Mouse (Mus musculus) forebrain, embryonic 13.5 days (tissue): ENCODE measurements around the gene Commd9. TPM values are rescaled to one million over a fixed set of nuclear protein-coding genes. Genes with fewer than 3 reads are reported as not detected.

Experiments
- ATAC-seq: fragments of 200-750 bp; cut with Nextera tagmentation; 2 replicates; pipeline ENCODE4 v1.8.0; 2017
- H3K27ac ChIP-seq: fragments of 300-500 bp; sonication (generic); 2 replicates; pipeline ENCODE4 v1.5.1; 2015; ENCODE audit warnings: inconsistent platforms, mild to moderate bottlenecking, moderate library complexity
- H3K27me3 ChIP-seq: fragments of 300-500 bp; sonication (generic); 2 replicates; pipeline ENCODE4 v1.6.1; 2015; ENCODE audit warnings: mild to moderate bottlenecking, inconsistent platforms
- H3K36me3 ChIP-seq: fragments of 300-500 bp; sonication (generic); 2 replicates; pipeline ENCODE4 v1.6.1; 2015; ENCODE audit warnings: mild to moderate bottlenecking, inconsistent platforms; ENCODE audit not compliant: poor library complexity, severe bottlenecking
- H3K4me1 ChIP-seq: fragments of 300-500 bp; sonication (generic); 2 replicates; pipeline ENCODE4 v1.6.1; 2015; ENCODE audit warnings: inconsistent platforms
- H3K4me2 ChIP-seq: fragments of 300-500 bp; sonication (generic); 2 replicates; pipeline ENCODE4 v1.6.1; 2015; ENCODE audit warnings: inconsistent platforms, mild to moderate bottlenecking, moderate library complexity
- H3K4me3 ChIP-seq: fragments of 300-500 bp; sonication (generic); 2 replicates; pipeline ENCODE4 v1.5.1; 2015; ENCODE audit warnings: mild to moderate bottlenecking, inconsistent platforms
- H3K9ac ChIP-seq: fragments of 300-500 bp; sonication (generic); 2 replicates; pipeline ENCODE4 v1.6.1; 2015; ENCODE audit warnings: mild to moderate bottlenecking, inconsistent platforms
- H3K9me3 ChIP-seq: fragments of 300-500 bp; sonication (generic); replicated peaks from 2 replicates; pipeline ENCODE4 v1.6.1; 2016; ENCODE audit warnings: inconsistent platforms
- WGBS: fragments of 180-500 bp; shearing (Covaris S2); methylation state at CpG from one replicate; pipeline ENCODE4 v1.1.7; 2015; 5-methylcytosine and 5-hydroxymethylcytosine counted together
- polyA plus RNA-seq: library from polyadenylated mRNA; unstranded; fragments of >200 nt; fragmentation: Nextera tagmentation; extraction: Ambion mirVana; gene quantifications from 2 replicates; pipeline ENCODE4 v1.2.1, GENCODE M21; 2015

Gene Commd9
- polyA plus RNA-seq, 1 experiment from 2014 or later, result 86.8 TPM

DNA sequence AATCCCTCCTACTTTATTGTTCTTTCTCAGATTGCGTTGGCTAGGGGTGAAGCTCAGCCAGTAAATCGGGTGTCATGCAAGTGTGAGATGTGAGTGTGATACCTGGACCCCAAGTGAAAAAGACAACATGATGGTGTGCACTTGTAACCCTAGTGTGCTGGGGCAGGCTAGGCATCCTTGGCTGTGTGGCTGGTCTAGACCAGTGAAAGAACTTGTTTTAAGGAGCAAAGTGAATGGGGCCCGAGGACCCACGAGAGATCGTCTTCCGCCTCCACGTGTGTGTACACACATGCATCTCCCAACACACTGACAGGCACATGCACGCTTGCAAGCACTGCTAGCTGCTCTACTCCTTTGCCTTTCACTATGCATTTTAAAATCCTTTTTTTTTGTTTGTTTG, 2.8 kb downstream of the Commd9 start:
- Histone ChIP-seq H3K4me1 (peaks cover 8% of the 10 kb centered on the region), H3K4me3 (no peak overlapping the region), H3K36me3 (no peaks in the 10 kb centered on the region), H3K4me2 (no peak overlapping the region), H3K27me3 (no peaks in the 10 kb centered on the region), H3K9me3 (no peaks in the 10 kb centered on the region), H3K9ac (no peak overlapping the region), H3K27ac (no peak overlapping the region)
- 95% methylated on average over 8 of the region's 8 CpGs for WGBS
- no peak for ATAC-seq

DNA sequence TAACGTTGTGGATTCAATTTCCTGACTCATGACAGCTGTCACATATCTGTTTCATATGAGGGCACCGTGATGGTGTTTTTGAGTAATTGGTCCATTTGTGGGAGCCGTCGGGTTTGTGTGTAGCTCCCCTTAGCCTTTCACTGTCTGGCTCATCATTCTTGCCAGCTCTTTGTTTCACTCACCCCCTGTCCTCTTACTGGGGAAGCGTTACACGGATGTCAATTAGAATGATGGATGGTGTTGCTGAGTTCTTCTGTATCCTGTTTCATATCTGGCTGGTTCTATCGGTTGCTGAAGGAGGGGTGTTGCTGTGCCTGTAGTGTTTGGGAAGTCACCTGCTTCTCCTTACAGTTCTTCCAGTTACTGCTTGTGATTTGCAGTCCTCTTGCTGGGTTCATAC, 5.1 kb downstream of the Commd9 start:
- Histone ChIP-seq H3K9ac (no peak overlapping the region; the same call in 1 of the 2 replicates), H3K4me1 (peaks cover 8% of the 10 kb centered on the region), H3K36me3 (peaks cover 11% of the 10 kb centered on the region), H3K27ac (no peak overlapping the region), H3K4me2 (no peak overlapping the region), H3K9me3 (no peaks in the 10 kb centered on the region), H3K27me3 (no peaks in the 10 kb centered on the region), H3K4me3 (no peak overlapping the region)
- ATAC-seq, result no peak
- 73% methylated on average over 7 of the region's 7 CpGs for WGBS

DNA sequence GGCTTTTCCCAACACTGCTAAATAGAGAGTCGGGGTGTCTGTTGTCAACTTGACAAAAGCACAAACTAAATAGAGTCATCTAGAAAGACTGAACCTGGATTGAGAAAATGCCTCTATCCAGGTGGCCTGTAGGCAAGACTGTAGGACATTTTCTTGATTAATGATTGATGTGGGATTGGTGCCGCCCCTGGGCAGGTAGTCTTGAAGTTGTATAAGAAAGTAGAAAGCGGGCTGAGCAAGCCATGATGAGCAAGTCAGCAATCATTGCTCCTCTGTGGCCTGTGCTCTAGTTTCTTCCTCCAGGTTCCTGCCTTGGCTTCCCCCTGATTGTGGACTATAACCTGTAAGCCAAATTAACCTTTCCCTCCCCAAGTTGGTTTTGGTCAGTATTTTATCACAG, 8.1 kb downstream of the Commd9 start:
- Histone ChIP-seq H3K4me3 (no peak overlapping the region), H3K27me3 (no peaks in the 10 kb centered on the region), H3K36me3 (peaks cover 26% of the 10 kb centered on the region), H3K27ac (no peak overlapping the region), H3K9me3 (no peaks in the 10 kb centered on the region), H3K9ac (no peak overlapping the region), H3K4me2 (no peak overlapping the region), H3K4me1 (no peaks in the 10 kb centered on the region)
- WGBS, result 96% methylated on average over 3 of the region's 3 CpGs
- ATAC-seq, result no peak

DNA sequence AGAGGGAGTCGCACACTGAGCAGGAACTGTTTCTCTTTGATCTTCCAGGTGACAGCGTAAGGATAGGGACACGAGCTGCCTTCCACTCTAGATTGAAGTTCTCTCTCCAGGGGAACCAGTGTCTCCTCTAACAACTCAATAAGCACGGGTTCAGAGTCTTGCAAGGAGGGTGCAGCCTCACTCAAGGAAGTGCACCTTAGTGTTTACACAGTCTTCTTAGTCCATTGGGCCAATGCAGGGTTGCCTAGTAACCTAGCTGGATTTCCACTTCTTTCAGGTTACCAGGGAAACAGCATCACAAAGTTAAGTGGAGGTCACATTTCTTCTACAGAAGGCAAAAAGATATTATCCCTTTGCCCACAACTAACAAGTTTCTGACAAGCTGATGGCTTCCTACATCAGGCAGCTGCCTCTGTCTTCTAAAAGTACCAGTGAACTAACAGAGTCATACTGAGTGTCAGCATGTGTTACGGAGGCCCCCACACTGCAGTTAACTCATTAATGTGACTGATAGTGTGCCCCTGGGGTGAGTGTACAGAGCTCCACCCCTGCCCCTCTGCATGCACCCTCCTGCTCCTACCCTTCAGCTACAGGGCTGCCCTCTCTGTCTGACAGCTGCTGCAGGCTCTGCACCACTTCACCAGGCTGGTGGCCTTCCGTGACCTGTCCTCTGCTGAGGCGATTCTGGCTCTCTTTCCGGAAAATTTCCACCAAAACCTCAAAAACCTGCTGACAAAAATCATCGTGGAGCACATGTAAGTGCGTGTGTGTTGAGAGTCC, 10.6 kb downstream of the Commd9 start:
- no peaks in the 10 kb centered on the region for H3K27me3 ChIP-seq
- H3K36me3 ChIP-seq, result peaks cover 49% of the 10 kb centered on the region
- 82% methylated on average over 10 of the region's 10 CpGs for WGBS
- H3K27ac ChIP-seq, result no peak overlapping the region
- no peak overlapping the region for H3K4me2 ChIP-seq
- H3K9ac ChIP-seq, result no peak overlapping the region
- H3K4me1 ChIP-seq, result no peaks in the 10 kb centered on the region
- no peak overlapping the region for H3K4me3 ChIP-seq
- 0 out of 2 replicates have a peak, but pooled peaks have one; percentile 19 for ATAC-seq
- no peaks in the 10 kb centered on the region for H3K9me3 ChIP-seq

DNA sequence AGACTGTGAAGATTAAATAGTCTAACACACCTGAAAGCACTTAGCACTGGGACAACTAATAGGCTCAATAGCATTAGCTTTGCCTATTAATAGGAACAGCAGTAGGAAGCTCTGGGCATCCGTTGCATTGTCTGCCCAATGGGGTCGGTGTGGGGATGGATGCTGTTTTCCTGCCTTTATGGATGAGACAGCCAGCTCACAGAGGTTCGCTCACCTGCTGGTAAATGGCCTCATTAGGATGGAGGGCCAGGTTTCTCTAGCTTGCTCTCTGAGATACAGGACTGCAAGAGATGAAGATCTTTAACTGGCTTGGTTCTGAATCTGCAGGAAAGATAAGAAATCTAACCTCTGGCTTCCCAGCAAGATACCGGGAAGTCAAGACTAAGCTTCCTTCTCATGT, 16.1 kb downstream of the Commd9 start:
- Histone ChIP-seq H3K4me3 (no peak overlapping the region), H3K36me3 (peaks cover 34% of the 10 kb centered on the region), H3K4me1 (peaks cover 7% of the 10 kb centered on the region), H3K27me3 (no peaks in the 10 kb centered on the region), H3K9ac (no peak overlapping the region), H3K9me3 (no peaks in the 10 kb centered on the region), H3K4me2 (no peak overlapping the region), H3K27ac (no peak overlapping the region)
- ATAC-seq, result no peak
- WGBS, result 79% methylated on average over 4 of the region's 4 CpGs

DNA sequence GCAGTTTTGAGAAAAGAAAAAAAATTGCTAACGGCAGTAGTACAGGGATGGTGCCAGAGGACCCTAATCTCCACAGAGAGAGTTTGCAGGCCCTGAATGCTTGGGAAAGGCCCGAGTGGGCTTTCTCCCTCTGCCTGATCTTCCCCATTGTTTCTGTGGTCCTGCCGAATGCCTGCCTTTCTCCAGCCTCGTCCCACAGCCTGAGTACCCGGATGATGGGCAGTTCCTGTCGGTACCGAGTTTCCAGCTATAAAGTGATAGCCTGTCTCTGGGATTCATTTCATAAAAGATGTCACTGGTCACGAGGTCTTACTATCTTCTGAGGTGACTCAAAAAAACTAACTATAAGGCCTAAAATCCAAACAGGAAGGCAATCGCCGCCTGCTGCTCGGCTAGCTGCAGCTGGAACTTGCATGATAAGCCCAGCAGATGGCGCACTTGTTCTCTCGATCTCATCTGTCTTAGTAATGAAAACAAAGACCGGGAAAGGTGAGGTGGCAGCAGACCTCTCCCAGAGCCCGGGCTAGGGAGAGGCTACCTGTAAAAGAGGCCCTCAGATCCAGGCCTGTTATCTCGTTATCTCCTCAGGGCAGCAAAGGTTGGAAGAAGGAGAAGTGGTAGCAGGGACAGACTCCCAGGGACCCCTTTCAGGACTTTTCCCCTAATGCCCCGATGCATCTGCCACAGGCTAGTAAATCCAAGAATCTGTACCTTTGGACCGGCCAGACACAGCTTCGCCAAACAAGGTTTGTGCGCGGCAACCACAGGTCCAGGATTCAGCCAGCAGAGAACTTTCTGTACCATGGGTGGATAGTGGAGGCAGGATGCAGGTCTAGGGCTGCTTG, 19.7 kb downstream of the Commd9 start:
- H3K4me2 ChIP-seq, result peak overlapping the region; percentile 44
- peaks cover 13% of the 10 kb centered on the region; the same call in 1 of the 2 replicates for H3K36me3 ChIP-seq
- no peaks in the 10 kb centered on the region for H3K27me3 ChIP-seq
- H3K27ac ChIP-seq, result peak overlapping the region; percentile 51; the same call in 1 of the 2 replicates
- H3K4me3 ChIP-seq, result peak overlapping the region; percentile 12; the same call in 1 of the 2 replicates
- ATAC-seq, result peak; percentile 80
- WGBS, result 17% methylated on average over 21 of the region's 21 CpGs
- H3K9ac ChIP-seq, result peak overlapping the region; percentile 35
- H3K4me1 ChIP-seq, result peaks cover 21% of the 10 kb centered on the region
- peaks cover 5% of the 10 kb centered on the region; the same call in 1 of the 2 replicates for H3K9me3 ChIP-seq

DNA sequence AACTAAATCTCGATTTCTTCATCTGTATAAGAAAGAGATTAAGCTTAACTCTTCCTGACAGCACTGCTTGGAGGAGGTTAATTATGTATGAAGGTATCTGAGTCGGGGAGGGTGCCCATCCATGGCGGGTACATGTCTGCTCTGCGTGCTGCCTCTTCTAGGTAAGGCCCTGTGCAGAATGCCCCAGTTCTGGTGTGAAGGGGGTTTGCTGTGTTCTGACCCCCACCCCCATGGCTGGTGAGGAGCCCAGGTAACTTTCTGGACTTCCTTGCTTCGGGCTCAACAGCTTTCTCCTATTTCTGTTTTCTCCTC, 20.3 kb downstream of the Commd9 start:
- peak overlapping the region; percentile 35 for H3K9ac ChIP-seq
- peak; percentile 46 for ATAC-seq
- peak overlapping the region; percentile 44; the same call in 1 of the 2 replicates for H3K4me2 ChIP-seq
- no peak overlapping the region for H3K4me3 ChIP-seq
- peaks cover 21% of the 10 kb centered on the region for H3K4me1 ChIP-seq
- 55% methylated on average over 5 of the region's 5 CpGs for WGBS
- peak overlapping the region; percentile 51; the same call in 1 of the 2 replicates for H3K27ac ChIP-seq
- no peaks in the 10 kb centered on the region for H3K27me3 ChIP-seq
- peaks cover 5% of the 10 kb centered on the region; the same call in 1 of the 2 replicates for H3K9me3 ChIP-seq
- peaks cover 8% of the 10 kb centered on the region; the same call in 1 of the 2 replicates for H3K36me3 ChIP-seq

DNA sequence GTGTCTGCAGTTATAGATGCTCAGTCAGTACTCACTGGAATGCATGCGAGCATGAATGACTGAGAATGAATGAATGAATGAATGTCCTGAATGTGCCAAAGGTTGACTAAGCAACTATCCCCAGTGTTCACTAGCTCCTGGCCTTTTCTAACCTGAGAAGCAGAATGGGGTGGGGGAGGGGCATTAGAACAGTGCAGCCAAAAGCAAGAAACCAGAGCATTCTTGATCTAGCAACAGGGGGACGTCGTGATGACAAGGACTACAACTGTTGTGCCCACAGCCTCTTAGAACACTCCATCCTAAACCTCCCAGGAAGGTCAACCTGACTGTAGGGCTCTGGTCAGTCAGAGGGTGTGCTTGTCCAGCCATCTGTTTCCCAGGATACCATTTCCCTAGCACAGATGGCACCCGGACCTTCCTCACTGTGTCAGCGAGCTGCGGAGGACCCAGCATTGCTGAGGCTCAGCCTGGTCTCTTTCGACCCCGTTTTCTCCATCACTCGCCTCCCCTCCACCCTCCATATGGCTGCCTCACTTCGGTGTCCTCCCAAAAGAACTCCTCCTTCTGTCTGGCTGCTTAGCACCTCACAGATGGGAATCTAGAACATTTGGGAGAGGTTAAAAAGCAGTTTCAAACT, 21.5 kb downstream of the Commd9 start:
- Histone ChIP-seq H3K27ac (no peak overlapping the region), H3K9me3 (peaks cover 5% of the 10 kb centered on the region; the same call in 1 of the 2 replicates), H3K4me1 (peaks cover 21% of the 10 kb centered on the region), H3K27me3 (no peaks in the 10 kb centered on the region), H3K4me2 (no peak overlapping the region), H3K36me3 (no peaks in the 10 kb centered on the region), H3K4me3 (no peak overlapping the region), H3K9ac (no peak overlapping the region)
- WGBS, result 58% methylated on average over 10 of the region's 10 CpGs
- ATAC-seq, result no peak; the same call in 1 of the 2 replicates

DNA sequence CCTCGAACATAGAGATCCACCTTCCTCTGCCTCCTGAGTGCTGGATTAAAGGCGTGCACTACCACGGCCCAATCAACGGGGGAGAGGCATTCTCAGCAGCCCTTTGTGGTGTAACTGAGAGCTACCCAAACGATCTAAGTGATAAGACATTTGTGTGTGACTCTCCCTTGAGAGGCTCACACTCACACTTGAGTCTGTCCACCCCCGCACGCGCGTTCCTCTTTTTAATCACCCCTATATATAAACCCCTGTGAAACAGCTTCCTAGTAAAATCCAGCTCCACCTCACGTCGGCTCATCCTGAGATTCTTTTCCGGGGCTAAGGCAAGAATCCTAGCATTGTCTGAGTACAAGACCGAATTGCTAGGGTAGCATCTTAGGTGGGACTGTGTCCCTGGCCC, 22.7 kb downstream of the Commd9 start:
- Histone ChIP-seq H3K27ac (no peak overlapping the region), H3K4me3 (no peak overlapping the region), H3K36me3 (no peaks in the 10 kb centered on the region), H3K4me1 (peaks cover 21% of the 10 kb centered on the region), H3K9me3 (peaks cover 5% of the 10 kb centered on the region; the same call in 1 of the 2 replicates), H3K27me3 (no peaks in the 10 kb centered on the region), H3K9ac (no peak overlapping the region), H3K4me2 (no peak overlapping the region)
- ATAC-seq, result no peak
- 68% methylated on average over 13 of the region's 13 CpGs for whole genome bisulfite sequencing

DNA sequence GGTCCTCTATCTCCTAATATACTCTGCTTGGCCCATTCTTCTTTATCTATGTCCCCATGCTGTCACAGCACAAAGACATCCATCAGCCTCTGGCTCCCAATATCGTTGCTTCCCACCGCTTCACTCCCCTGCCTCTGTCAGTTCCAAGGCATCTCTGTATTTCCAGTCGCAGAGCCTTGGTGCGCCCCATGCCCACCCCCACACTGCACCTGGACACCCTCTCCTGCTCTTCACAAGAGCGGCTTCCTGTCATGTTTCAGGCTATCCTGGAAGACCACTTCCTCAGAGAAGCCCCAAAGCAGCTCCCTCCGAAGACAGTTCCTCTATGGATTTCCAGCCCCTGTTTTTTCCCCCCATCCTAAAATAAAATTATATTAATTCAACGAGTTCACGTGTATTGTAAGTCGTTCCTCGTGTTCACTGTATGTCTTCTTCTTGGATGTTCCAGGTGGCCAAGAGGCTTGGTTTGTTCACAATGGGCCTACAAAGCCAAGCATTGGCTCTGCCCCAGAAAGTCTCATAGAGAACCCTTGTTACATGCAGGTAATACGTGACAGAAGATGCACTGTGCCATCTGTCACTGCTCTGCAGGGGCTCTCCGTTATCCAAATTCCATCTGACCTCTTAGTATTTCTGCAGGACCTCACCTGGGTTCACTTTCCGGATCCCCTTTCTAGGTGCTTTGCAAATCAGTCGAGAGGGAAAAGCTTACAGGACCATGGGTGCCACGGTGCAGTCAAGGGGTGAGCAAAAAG, 23.5 kb downstream of the Commd9 start:
- H3K27me3 ChIP-seq, result no peaks in the 10 kb centered on the region
- no peak for ATAC-seq
- H3K36me3 ChIP-seq, result no peaks in the 10 kb centered on the region
- WGBS, result 83% methylated on average over 15 of the region's 15 CpGs
- H3K4me2 ChIP-seq, result no peak overlapping the region
- H3K4me3 ChIP-seq, result no peak overlapping the region
- H3K9me3 ChIP-seq, result peaks cover 5% of the 10 kb centered on the region; the same call in 1 of the 2 replicates
- no peak overlapping the region for H3K27ac ChIP-seq
- peaks cover 21% of the 10 kb centered on the region for H3K4me1 ChIP-seq
- H3K9ac ChIP-seq, result no peak overlapping the region

DNA sequence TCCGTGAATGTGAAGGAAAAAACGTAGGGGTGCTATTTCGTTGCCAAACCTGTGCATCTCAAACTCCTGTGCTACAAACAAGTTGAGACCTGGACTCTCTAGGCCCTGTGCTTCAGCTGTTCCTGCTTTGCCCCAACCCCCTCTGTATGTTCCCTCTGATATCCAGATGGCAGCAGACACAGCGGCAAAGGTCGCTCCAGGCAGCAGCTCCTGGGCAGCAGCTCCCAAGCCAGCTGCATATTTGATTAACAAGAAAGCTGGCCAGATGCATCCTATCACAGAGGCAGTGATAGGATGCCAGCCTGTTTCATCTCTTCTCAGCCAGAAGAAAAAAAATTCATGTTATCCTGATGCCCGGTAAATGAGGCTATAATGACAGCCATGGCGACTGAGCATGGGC, 32.5 kb downstream of the Commd9 start:
- H3K9ac ChIP-seq, result no peak overlapping the region
- no peak overlapping the region for H3K4me3 ChIP-seq
- no peak for ATAC-seq
- 85% methylated on average over 7 of the region's 7 CpGs for WGBS
- no peaks in the 10 kb centered on the region for H3K9me3 ChIP-seq
- no peak overlapping the region for H3K27ac ChIP-seq
- no peaks in the 10 kb centered on the region for H3K36me3 ChIP-seq
- H3K4me2 ChIP-seq, result no peak overlapping the region
- peaks cover 9% of the 10 kb centered on the region for H3K4me1 ChIP-seq
- no peaks in the 10 kb centered on the region for H3K27me3 ChIP-seq
